Mouse (Mus musculus): ENCODE data around the gene Atpaf2. TPM values are rescaled to one million over a fixed set of nuclear protein-coding genes. Genes with fewer than 3 reads are reported as not detected.

The Atpaf2 gene
- total RNA-seq, 2 experiments from 2014 or later = 29.8 to 37.0 TPM

Other genes with a start within 250 kb of the Atpaf2 start
- 10 to 100 TPM; 24.2 to 29.1 TPM for gene Srebf1, start 195.9 kb downstream of the Atpaf2 start, total RNA-seq (2021)
- gene Tom1l2, start 65.6 kb downstream of the Atpaf2 start, total RNA-seq (2021) = 10 to 100 TPM; 38.6 to 45.1 TPM
- 1 to 10 TPM; 1.3 to 1.6 TPM for gene Drc3, start 65.1 kb downstream of the Atpaf2 start, total RNA-seq (2021)
- 10 to 100 TPM; 20.6 to 22.6 TPM for gene Gid4, start 1.3 kb downstream of the Atpaf2 start, total RNA-seq (2021)
- 10 to 100 TPM; 32.6 to 34.0 TPM for gene Drg2, start 36.1 kb upstream of the Atpaf2 start, total RNA-seq (2021)
- under 1 TPM; 0.05 to 0.16 TPM for gene Myo15, start 50.9 kb upstream of the Atpaf2 start, total RNA-seq (2021)
- gene Alkbh5, start 117.9 kb upstream of the Atpaf2 start, total RNA-seq (2021) = 10 to 100 TPM; 73.2 to 73.7 TPM